Mouse (Mus musculus) embryonic facial prominence, embryonic 11.5 days (tissue): ENCODE measurements around the gene Prm1. TPM values are rescaled to one million over a fixed set of nuclear protein-coding genes. Genes with fewer than 3 reads are reported as not detected.

Source experiments
- ATAC-seq: fragments of 200-750 bp; cut with Nextera tagmentation; replicated peaks from 2 replicates; pipeline ENCODE4 v1.8.0; 2017; ENCODE audit warnings: low read depth; ENCODE audit not compliant: insufficient number of reproducible peaks, low FRiP score, low TSS enrichment
- DNase-seq: peaks from one replicate; pipeline ENCODE4 v3.0.0-alpha.2; 2015; ENCODE audit warnings: low spot score
- H3K27ac ChIP-seq: fragments of 300-500 bp; sonication (generic); replicated peaks from 2 replicates; pipeline ENCODE4 v1.5.1; 2014; ENCODE audit warnings: mild to moderate bottlenecking, low read depth, low read length, control low read depth
- H3K27me3 ChIP-seq: fragments of 300-500 bp; sonication (generic); 2 replicates; pipeline ENCODE4 v1.6.1; 2014; ENCODE audit warnings: mild to moderate bottlenecking, low read length, moderate library complexity, mixed read lengths; ENCODE audit not compliant: control insufficient read depth, insufficient read depth
- H3K36me3 ChIP-seq: fragments of 300-500 bp; sonication (generic); replicated peaks from 2 replicates; pipeline ENCODE4 v1.6.1; 2014; ENCODE audit warnings: low read depth, mild to moderate bottlenecking, low read length, moderate library complexity, mixed read lengths; ENCODE audit not compliant: control insufficient read depth, insufficient read depth
- H3K4me1 ChIP-seq: fragments of 300-500 bp; sonication (generic); 2 replicates; pipeline ENCODE4 v1.6.1; 2014; ENCODE audit warnings: low read length, mixed read lengths; ENCODE audit not compliant: control insufficient read depth, insufficient read depth
- H3K4me2 ChIP-seq: fragments of 300-500 bp; sonication (generic); 2 replicates; pipeline ENCODE4 v1.6.1; 2014; ENCODE audit warnings: low read depth, mild to moderate bottlenecking, control low read depth, low read length, moderate library complexity
- H3K4me3 ChIP-seq: fragments of 300-500 bp; sonication (generic); 2 replicates; pipeline ENCODE4 v1.5.1; 2014; ENCODE audit warnings: low read depth, low read length, control low read depth
- H3K9ac ChIP-seq: fragments of 300-500 bp; sonication (generic); replicated peaks from 2 replicates; pipeline ENCODE4 v1.6.1; 2014; ENCODE audit warnings: mild to moderate bottlenecking, control low read depth, low read length
- H3K9me3 ChIP-seq: fragments of 300-500 bp; sonication (generic); replicated peaks from 2 replicates; pipeline ENCODE4 v1.6.1; 2016; ENCODE audit warnings: mild to moderate bottlenecking, low read length, inconsistent platforms, mixed read lengths; ENCODE audit not compliant: control insufficient read depth
- WGBS: fragments of 180-500 bp; shearing (Covaris S2); extraction: QIAGEN DNeasy Blood & Tissue Kit; methylation state at CpG from one replicate; pipeline ENCODE4 v1.1.7; 2014; 5-methylcytosine and 5-hydroxymethylcytosine counted together
- polyA plus RNA-seq: library from polyadenylated mRNA; unstranded; fragments of >200 nt; fragmentation: Nextera tagmentation; extraction: Ambion mirVana; gene quantifications from 2 replicates; pipeline ENCODE4 v1.2.1, GENCODE M21; 2014

Gene Prm1
- polyA plus RNA-seq, 1 experiment from 2014 or later: not detected

- Histone ChIP-seq H3K9me3 (no peaks in the 10 kb centered on the region), H3K4me2 (no peak overlapping the region), H3K27ac (no peak overlapping the region), H3K4me1 (peaks cover 4% of the 10 kb centered on the region; the same call in 1 of the 2 replicates), H3K9ac (no peak overlapping the region), H3K36me3 (no peaks in the 10 kb centered on the region), H3K4me3 (no peak overlapping the region), H3K27me3 (no peaks in the 10 kb centered on the region)
- 67% methylated on average over 5 of the region's 5 CpGs for WGBS
- DNase-seq: no peak
- no peak for ATAC-seq
Measured at GRCm38 (mm10) chr16:10777579-10778160, 28.0 kb downstream of the Prm1 start.

- no peak overlapping the region for H3K4me3 ChIP-seq
- H3K36me3 ChIP-seq: no peaks in the 10 kb centered on the region
- H3K9me3 ChIP-seq: no peaks in the 10 kb centered on the region
- H3K4me1 ChIP-seq: no peaks in the 10 kb centered on the region
- no peaks in the 10 kb centered on the region for H3K27me3 ChIP-seq
- no peak overlapping the region for H3K27ac ChIP-seq
- no peak overlapping the region for H3K9ac ChIP-seq
- ATAC-seq (no peak), DNase-seq (no peak)
- H3K4me2 ChIP-seq: no peak overlapping the region
- WGBS: 51% methylated on average over 7 of the region's 7 CpGs
Measured at GRCm38 (mm10) chr16:10776322-10776721, 29.3 kb downstream of the Prm1 start.

- DNase-seq (no peak), ATAC-seq (no peak)
- Histone ChIP-seq H3K27me3 (no peaks in the 10 kb centered on the region), H3K36me3 (no peaks in the 10 kb centered on the region), H3K4me2 (no peak overlapping the region), H3K27ac (no peak overlapping the region), H3K4me3 (no peak overlapping the region), H3K9ac (no peak overlapping the region), H3K9me3 (no peaks in the 10 kb centered on the region), H3K4me1 (no peaks in the 10 kb centered on the region)
- WGBS: 77% methylated on average over 4 of the region's 4 CpGs
Measured at GRCm38 (mm10) chr16:10774726-10775125, 30.9 kb downstream of the Prm1 start.

DNA sequence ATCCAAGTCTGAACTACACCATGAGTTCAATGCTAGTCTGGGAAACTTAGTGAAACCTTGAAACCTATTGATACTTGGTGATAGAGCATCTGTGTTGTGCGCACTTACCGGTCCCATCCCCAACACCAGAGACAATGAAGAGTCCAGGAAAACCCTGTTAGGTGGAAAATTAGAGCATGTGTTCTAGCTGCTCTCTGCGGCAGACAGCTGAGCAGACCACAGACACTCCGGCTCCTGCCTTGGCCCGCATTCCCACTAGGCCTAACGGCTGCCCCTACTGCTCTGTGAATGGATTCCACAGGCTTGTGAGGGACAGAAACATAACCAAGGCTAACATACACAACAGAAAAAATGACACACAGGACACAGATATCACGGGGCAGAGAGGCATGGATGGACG is 32.1 kb downstream of the Prm1 start:
- H3K4me3 ChIP-seq: no peak overlapping the region
- H3K36me3 ChIP-seq: no peaks in the 10 kb centered on the region
- no peaks in the 10 kb centered on the region for H3K27me3 ChIP-seq
- 86% methylated on average over 8 of the region's 8 CpGs for WGBS
- H3K4me1 ChIP-seq: no peaks in the 10 kb centered on the region
- ATAC-seq (no peak), DNase-seq (no peak)
- H3K27ac ChIP-seq: no peak overlapping the region
- no peak overlapping the region; the same call in 1 of the 2 replicates for H3K9ac ChIP-seq
- no peak overlapping the region for H3K4me2 ChIP-seq
- no peaks in the 10 kb centered on the region for H3K9me3 ChIP-seq

GRCm38 (mm10) chr16:10771769-10772510 is 33.7 kb downstream of the Prm1 start:
- ATAC-seq (no peak), DNase-seq (no peak)
- Histone ChIP-seq H3K9me3 (no peaks in the 10 kb centered on the region), H3K4me1 (no peaks in the 10 kb centered on the region), H3K27ac (no peak overlapping the region), H3K27me3 (no peaks in the 10 kb centered on the region), H3K4me2 (no peak overlapping the region), H3K9ac (no peak overlapping the region; the same call in 1 of the 2 replicates), H3K4me3 (no peak overlapping the region), H3K36me3 (no peaks in the 10 kb centered on the region)
- 53% methylated on average over 19 of the region's 19 CpGs for WGBS

DNA sequence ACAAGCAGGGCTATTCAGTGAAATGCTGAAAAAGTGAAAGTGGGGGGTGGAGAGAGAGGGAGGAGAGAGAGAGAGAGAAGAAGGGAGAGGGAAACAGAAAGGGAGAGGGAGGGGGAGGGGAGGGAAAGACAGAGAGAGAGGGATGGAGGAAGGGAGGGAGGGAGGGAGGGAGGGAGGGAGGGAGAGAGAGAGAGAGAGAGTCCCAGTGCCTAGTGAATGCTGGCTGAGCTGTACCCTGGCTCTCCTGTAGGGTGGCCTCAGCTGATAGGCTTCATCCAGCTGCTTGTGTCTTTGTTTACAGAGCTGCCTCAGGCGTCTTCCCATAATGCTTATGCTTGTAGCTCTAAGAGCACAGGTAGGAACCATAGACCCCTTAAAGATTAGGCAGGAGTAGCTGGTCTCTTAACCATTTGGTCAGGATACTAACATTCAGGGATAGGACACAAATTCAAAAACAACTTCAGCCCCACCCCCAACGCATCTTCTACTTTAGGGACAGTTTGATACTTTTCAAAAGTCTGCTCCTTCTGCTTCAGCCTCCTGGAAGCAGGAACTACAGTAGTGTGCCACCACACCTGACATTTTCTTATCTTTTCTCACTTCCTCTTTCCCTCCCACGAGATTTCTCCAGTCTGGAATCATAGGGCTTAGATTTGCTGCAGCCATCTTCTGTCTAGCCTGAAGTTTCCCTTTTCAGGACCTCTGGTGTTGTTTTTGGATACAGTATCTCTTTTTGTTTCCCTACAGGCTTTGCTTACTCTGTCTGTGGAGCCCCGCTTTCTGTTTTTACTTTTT is 34.9 kb downstream of the Prm1 start:
- WGBS: 41% methylated on average over 4 of the region's 4 CpGs
- H3K27me3 ChIP-seq: no peaks in the 10 kb centered on the region
- H3K4me3 ChIP-seq: no peak overlapping the region
- no peaks in the 10 kb centered on the region for H3K36me3 ChIP-seq
- DNase-seq (peak; percentile 30), ATAC-seq (no peak)
- no peak overlapping the region for H3K9ac ChIP-seq
- no peak overlapping the region for H3K27ac ChIP-seq
- H3K4me2 ChIP-seq: no peak overlapping the region
- H3K9me3 ChIP-seq: no peaks in the 10 kb centered on the region
- H3K4me1 ChIP-seq: no peaks in the 10 kb centered on the region

GRCm38 (mm10) chr16:10769661-10770060 is 36.0 kb downstream of the Prm1 start:
- no peak for ATAC-seq
- Histone ChIP-seq H3K9me3 (no peaks in the 10 kb centered on the region), H3K4me2 (no peak overlapping the region), H3K9ac (no peak overlapping the region), H3K4me3 (no peak overlapping the region), H3K36me3 (no peaks in the 10 kb centered on the region), H3K27me3 (no peaks in the 10 kb centered on the region), H3K27ac (no peak overlapping the region), H3K4me1 (no peaks in the 10 kb centered on the region)
- 27% methylated on average over 2 of the region's 2 CpGs for WGBS
- no peak for DNase-seq

DNA sequence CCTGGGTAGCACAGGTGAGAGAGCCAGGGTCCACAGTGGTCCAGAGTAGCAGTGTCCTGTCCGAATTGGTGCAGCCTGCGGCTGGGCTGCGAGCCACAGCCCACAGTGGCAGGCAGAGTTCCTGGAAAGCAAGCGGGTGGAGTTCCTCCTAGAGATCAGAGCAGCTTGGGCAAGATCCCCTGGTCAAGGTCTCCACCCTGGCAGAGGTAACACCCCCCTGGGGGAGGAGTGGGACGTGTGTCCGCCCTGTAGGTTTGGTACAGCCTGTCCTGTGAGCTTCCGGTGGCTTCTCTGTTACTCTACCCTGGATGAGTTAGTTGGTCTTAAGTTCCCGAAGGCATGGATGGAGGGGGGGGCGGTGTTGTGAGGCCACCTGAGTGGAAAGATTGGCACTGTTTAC is 36.8 kb downstream of the Prm1 start:
- no peaks in the 10 kb centered on the region for H3K27me3 ChIP-seq
- WGBS: 60% methylated on average over 9 of the region's 9 CpGs
- H3K9me3 ChIP-seq: no peaks in the 10 kb centered on the region
- ATAC-seq (no peak), DNase-seq (no peak)
- no peak overlapping the region for H3K27ac ChIP-seq
- no peaks in the 10 kb centered on the region for H3K4me1 ChIP-seq
- H3K36me3 ChIP-seq: no peaks in the 10 kb centered on the region
- H3K9ac ChIP-seq: no peak overlapping the region
- H3K4me3 ChIP-seq: no peak overlapping the region
- H3K4me2 ChIP-seq: no peak overlapping the region
